Mouse (Mus musculus) CH12.LX (cell line): ENCODE measurements around the gene Hsd17b1. TPM values are rescaled to one million over a fixed set of nuclear protein-coding genes. Genes with fewer than 3 reads are reported as not detected.

Experiments used
- DNase-seq: peaks from one replicate; pipeline ENCODE4 v3.0.0-alpha.2; 2013; ENCODE audit errors: extremely low read depth
- H3K27ac ChIP-seq: 2 replicates; pipeline ENCODE4 v1.5.1; 2012; ENCODE audit warnings: low read depth, mild to moderate bottlenecking, control low read depth, moderate library complexity; ENCODE audit not compliant: insufficient read depth
- H3K27me3 ChIP-seq: replicated peaks from 2 replicates; pipeline ENCODE3; 2012; ENCODE audit warnings: inconsistent platforms
- H3K36me3 ChIP-seq, 2 experiments: replicated peaks in 1 of 2; 2 replicates each; pipeline versions ENCODE3 to v1.6.1; 2012; ENCODE audit warnings: inconsistent platforms in 1 of 2, low read length in 1 of 2, mild to moderate bottlenecking in 1 of 2, mixed read lengths in 1 of 2, moderate library complexity in 1 of 2; ENCODE audit not compliant: control insufficient read depth in 1 of 2, insufficient read depth in 1 of 2
- H3K4me1 ChIP-seq, 2 experiments: 2 replicates each; pipeline ENCODE4 v1.6.1; 2012; ENCODE audit warnings: inconsistent platforms in 1 of 2, moderate library complexity in 1 of 2; ENCODE audit not compliant: insufficient read depth in 2 of 2, control insufficient read depth in 1 of 2
- H3K4me2 ChIP-seq: 2 replicates; pipeline ENCODE4 v1.6.1; 2012; ENCODE audit warnings: low read depth, mild to moderate bottlenecking, control low read depth; ENCODE audit not compliant: poor library complexity, insufficient read depth, severe bottlenecking
- H3K4me3 ChIP-seq, 3 experiments: fragments of 150-350 bp in 1 of 3; sonication (generic) in 1 of 3; replicated peaks in 1 of 3; 2 replicates each; pipeline versions ENCODE3 to v1.5.1; 2011 to 2012; ENCODE audit warnings: low read depth in 2 of 3, low read length in 2 of 3, mild to moderate bottlenecking in 2 of 3, moderate library complexity in 2 of 3, control low read depth in 1 of 3, improper control_type of control experiment in 1 of 3, inconsistent platforms in 1 of 3, mixed read lengths in 1 of 3; ENCODE audit not compliant: poor library complexity in 1 of 3
- H3K79me2 ChIP-seq: replicated peaks from 2 replicates; pipeline ENCODE4 v1.6.1; 2012; ENCODE audit warnings: mild to moderate bottlenecking, moderate library complexity; ENCODE audit not compliant: control insufficient read depth, poor library complexity, insufficient read depth, severe bottlenecking; ENCODE audit errors: extremely low read depth
- H3K9ac ChIP-seq: 2 replicates; pipeline ENCODE4 v1.6.1; 2012; ENCODE audit warnings: low read depth, mild to moderate bottlenecking, control low read depth, moderate library complexity; ENCODE audit not compliant: insufficient read depth
- H3K9me3 ChIP-seq: replicated peaks from 2 replicates; pipeline ENCODE3; 2012; ENCODE audit warnings: low read length, inconsistent platforms, mixed read lengths
- BHLHE40 ChIP-seq: IDR thresholded peaks from 2 replicates; pipeline ENCODE4 v1.6.1; 2011; ENCODE audit warnings: mild to moderate bottlenecking, low read depth, low read length, improper control_type of control experiment
- CTCF ChIP-seq, 2 experiments: IDR thresholded peaks in 1 of 2; conservative IDR thresholded peaks in 1 of 2; 2 replicates each; pipeline ENCODE4 v1.5.1; 2011 to 2012; ENCODE audit warnings: low read depth in 2 of 2, low read length in 2 of 2, improper control_type of control experiment in 1 of 2, inconsistent platforms in 1 of 2, mild to moderate bottlenecking in 1 of 2, moderate library complexity in 1 of 2
- ELF1 ChIP-seq: IDR thresholded peaks from 2 replicates; pipeline ENCODE4 v1.6.1; 2014; ENCODE audit warnings: low read depth, mild to moderate bottlenecking, inconsistent platforms, low read length, improper control_type of control experiment
- ETS1 ChIP-seq: conservative IDR thresholded peaks from 2 replicates; pipeline ENCODE4 v1.6.1; 2012; ENCODE audit warnings: low read depth, mild to moderate bottlenecking, inconsistent platforms, low read length, improper control_type of control experiment, moderate library complexity
- HCFC1 ChIP-seq: IDR thresholded peaks from 2 replicates; pipeline ENCODE4 v1.6.1; 2012; ENCODE audit warnings: low read depth, mild to moderate bottlenecking, inconsistent platforms, low read length, improper control_type of control experiment
- IRF4 ChIP-seq: IDR thresholded peaks from 2 replicates; pipeline ENCODE4 v1.6.1; 2014; ENCODE audit warnings: low read depth, mild to moderate bottlenecking, inconsistent platforms, low read length, improper control_type of control experiment
- JUND ChIP-seq: conservative IDR thresholded peaks from 2 replicates; pipeline ENCODE4 v1.6.1; 2011; ENCODE audit warnings: low read depth, low read length, improper control_type of control experiment
- MAX ChIP-seq: IDR thresholded peaks from 2 replicates; pipeline ENCODE4 v1.6.1; 2011; ENCODE audit warnings: low read length, improper control_type of control experiment
- MAZ ChIP-seq: IDR thresholded peaks from 2 replicates; pipeline ENCODE4 v1.6.1; 2012; ENCODE audit warnings: low read depth, mild to moderate bottlenecking, inconsistent platforms, low read length, improper control_type of control experiment, moderate library complexity
- MEF2A ChIP-seq: IDR thresholded peaks from 2 replicates; pipeline ENCODE4 v1.6.1; 2014; ENCODE audit warnings: low read depth, mild to moderate bottlenecking, inconsistent platforms, low read length, improper control_type of control experiment, borderline replicate concordance
- MXI1 ChIP-seq: IDR thresholded peaks from 2 replicates; pipeline ENCODE4 v1.6.1; 2011; ENCODE audit warnings: mild to moderate bottlenecking, low read depth, low read length, improper control_type of control experiment
- MYC ChIP-seq: IDR thresholded peaks from 2 replicates; pipeline ENCODE4 v1.6.1; 2011; ENCODE audit warnings: low read depth, mild to moderate bottlenecking, improper control_type of control experiment, low read length
- NELFE ChIP-seq: IDR thresholded peaks from 2 replicates; pipeline ENCODE4 v1.6.1; 2011; ENCODE audit warnings: low read depth, low read length, improper control_type of control experiment
- NRF1 ChIP-seq: IDR thresholded peaks from 2 replicates; pipeline ENCODE4 v1.6.1; 2014; ENCODE audit warnings: low read depth, mild to moderate bottlenecking, inconsistent platforms, low read length, improper control_type of control experiment, moderate library complexity
- POLR2AphosphoS2 ChIP-seq: IDR thresholded peaks from 2 replicates; pipeline ENCODE4 v1.6.1; 2011; ENCODE audit warnings: low read depth, low read length, improper control_type of control experiment
- RAD21 ChIP-seq: IDR thresholded peaks from 2 replicates; pipeline ENCODE4 v1.6.1; 2011; ENCODE audit warnings: low read depth, mild to moderate bottlenecking, low read length, improper control_type of control experiment, moderate library complexity
- RCOR1 ChIP-seq: conservative IDR thresholded peaks from 2 replicates; pipeline ENCODE4 v1.6.1; 2012; ENCODE audit warnings: low read depth, mild to moderate bottlenecking, inconsistent platforms, low read length, improper control_type of control experiment
- SIN3A ChIP-seq: IDR thresholded peaks from 2 replicates; pipeline ENCODE4 v1.6.1; 2012; ENCODE audit warnings: low read length, improper control_type of control experiment, inconsistent platforms
- SMC3 ChIP-seq: IDR thresholded peaks from 2 replicates; pipeline ENCODE4 v1.6.1; 2011; ENCODE audit warnings: low read depth, low read length, improper control_type of control experiment
- TCF12 ChIP-seq: IDR thresholded peaks from 2 replicates; pipeline ENCODE4 v1.6.1; 2014; ENCODE audit warnings: low read depth, mild to moderate bottlenecking, inconsistent platforms, low read length, improper control_type of control experiment
- UBTF ChIP-seq: IDR thresholded peaks from 2 replicates; pipeline ENCODE4 v1.6.1; 2012; ENCODE audit warnings: low read depth, mild to moderate bottlenecking, inconsistent platforms, low read length, improper control_type of control experiment, moderate library complexity
- ZC3H11A ChIP-seq: IDR thresholded peaks from 2 replicates; pipeline ENCODE4 v1.6.1; 2012; ENCODE audit warnings: low read depth, mild to moderate bottlenecking, inconsistent platforms, low read length, improper control_type of control experiment
- ZMIZ1 ChIP-seq: IDR thresholded peaks from 2 replicates; pipeline ENCODE4 v1.6.1; 2012; ENCODE audit warnings: low read depth, mild to moderate bottlenecking, inconsistent platforms, low read length, improper control_type of control experiment
- ZNF384 ChIP-seq: IDR thresholded peaks from 2 replicates; pipeline ENCODE4 v1.6.1; 2012; ENCODE audit warnings: low read depth, low read length, improper control_type of control experiment, inconsistent platforms
- dilution Hi-C: fragments of 300-500 bp; cut with MboI; formaldehyde crosslinking; loops from 2 replicates; pipeline ENCODE4 v1.14.3; 2020; ENCODE audit warnings: low sequenced_read_pairs; ENCODE audit not compliant: extremely low pct_unique_long_range_greater_than_20kb, extremely low pct_ligation_motif_present
- in situ Hi-C: fragments of 300-500 bp; cut with MboI; formaldehyde crosslinking; loops from 3 replicates; pipeline ENCODE4 v1.14.3; 2019; ENCODE audit warnings: low sequenced_read_pairs, low pct_ligation_motif_present, low pct_unique_long_range_greater_than_20kb, mixed read lengths
- polyA plus RNA-seq: library from polyadenylated mRNA; unstranded; fragments of >175 nt; gene quantifications from 2 replicates; pipeline ENCODE4 v1.2.1, GENCODE M21; 2012; ENCODE audit warnings: low read depth; ENCODE audit not compliant: insufficient read length
- total RNA-seq, 2 experiments: library from RNA; depleted of rRNA; stranded (reverse); fragments of 300-350 nt in 1 of 2; fragments of >200 nt in 1 of 2; gene quantifications; 2 replicates each; pipeline ENCODE4 v1.2.3; 2012 to 2014

Gene Hsd17b1
- total and polyA plus RNA-seq, 3 experiments = 0.17 to 0.81 TPM; not detected in 1

DNA sequence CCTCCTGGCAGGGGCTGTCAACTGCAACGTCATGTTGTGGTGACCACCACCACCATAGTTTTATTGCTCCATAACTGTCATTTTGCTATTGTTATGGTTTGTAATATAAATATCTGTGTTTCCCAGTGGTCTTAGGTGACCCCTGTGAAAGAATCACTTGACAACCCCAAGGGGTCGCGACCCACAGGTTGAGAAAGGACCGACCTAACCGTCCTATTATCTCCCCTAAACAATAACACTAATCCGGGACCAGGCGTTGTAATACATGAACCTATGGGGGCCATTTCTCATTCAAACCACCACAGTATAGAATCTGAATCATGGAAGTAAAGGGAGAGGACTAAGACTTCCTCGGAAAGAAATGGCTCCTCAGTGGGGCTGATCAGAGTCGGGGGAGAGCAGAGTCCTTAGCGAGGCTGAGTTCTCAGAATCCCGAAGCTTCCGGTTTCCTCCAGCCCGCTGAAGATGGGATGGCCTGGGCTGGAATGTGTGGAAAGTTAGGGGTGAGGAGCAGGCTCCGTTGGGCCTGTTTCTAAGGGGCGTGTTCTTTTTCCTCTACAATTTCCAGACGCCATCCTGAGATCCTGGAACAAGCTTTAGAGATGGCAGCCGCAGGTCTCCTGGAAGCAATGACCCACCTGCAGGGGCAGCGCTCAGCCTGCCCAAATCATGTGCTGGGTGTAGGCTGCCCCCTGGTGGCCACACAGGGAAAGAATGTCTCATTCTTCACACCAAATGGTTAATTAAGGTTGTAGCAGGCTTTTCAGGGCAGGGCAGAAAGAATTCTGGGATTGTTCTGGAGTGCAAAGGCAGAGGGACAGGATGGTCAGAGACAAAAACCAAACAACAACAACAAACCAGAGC, 11.4 kb upstream of the Hsd17b1 start:
- peak; percentile 79 for DNase-seq
- in situ Hi-C loops (no loop called here), dilution Hi-C loops (no loop called here)
- H3K9me3 ChIP-seq = no peaks in the 10 kb centered on the region
- no peak overlapping the region for H3K4me3 ChIP-seq
- no peaks in the 10 kb centered on the region for H3K79me2 ChIP-seq
- TF ChIP-seq MXI1 (0 out of 2 replicates have a peak, but pooled peaks have one; percentile 36), IRF4 (peak; percentile 63; the same call in 1 of the 2 replicates), ELF1 (peak; percentile 46; the same call in 1 of the 2 replicates), RAD21 (peak; percentile 100), CTCF (conservative IDR thresholded peaks at IDR 0.05 in 1 of 2, IDR thresholded peaks at IDR 0.05 in 1 of 2; ENCODE audit: low read depth in 2 of 2, low read length in 2 of 2) (peak; percentile 90 to 99), RCOR1 (peak; percentile 83; the same call in 1 of the 2 replicates), MYC (peak; percentile 89), SIN3A (peak; percentile 88), ZNF384 (peak; percentile 36; the same call in 1 of the 2 replicates), JUND (no peak), TCF12 (peak; percentile 77), HCFC1 (peak; percentile 57), NELFE (peak; percentile 77; the same call in 1 of the 2 replicates), BHLHE40 (peak; percentile 73), MEF2A (peak; percentile 61; the same call in 1 of the 2 replicates), NRF1 (peak; percentile 50), MAZ (peak; percentile 71; the same call in 1 of the 2 replicates), SMC3 (peak; percentile 99), POLR2AphosphoS2 (no peak), ZMIZ1 (no peak), MAX (peak; percentile 86), ZC3H11A (peak; percentile 94), UBTF (no peak), ETS1 (no peak)
- H3K27me3 ChIP-seq = peaks cover 2% of the 10 kb centered on the region
- H3K27ac ChIP-seq = no peak overlapping the region
- peaks cover 18 to 32% of the 10 kb centered on the region in 2 experiments for H3K36me3 ChIP-seq
- no peak overlapping the region for H3K9ac ChIP-seq
- H3K4me2 ChIP-seq = no peak overlapping the region
- H3K4me1 ChIP-seq = peaks cover 8 to 28% of the 10 kb centered on the region in 2 experiments
